Mouse (Mus musculus): Measurements from ENCODE around the gene Krt75.
"Not testable (repeated sequence)": the region's sequence is repeated elsewhere in the genome, so short reads cannot be mapped to it uniquely, and the experiment has no call there.

Krt75 gene

GRCm38 (mm10) chr15:101573796-101574345, at the start of gene Krt75:
Gene Krt75 (minus strand): TSS chr15:101573904.
- DNase-seq, result no peak

GRCm38 (mm10) chr15:101599123-101599522, 25.4 kb upstream of the Krt75 start:
- DNase-seq, result no peak

GRCm38 (mm10) chr15:101588216-101588615, 14.5 kb upstream of the Krt75 start:
- no peak for DNase-seq

- DNase-seq, result no peak
Observed at GRCm38 (mm10) chr15:101584456-101584855, 10.8 kb upstream of the Krt75 start.

GRCm38 (mm10) chr15:101583211-101583965, 9.7 kb upstream of the Krt75 start:
- DNase-seq, result no peak

- DNase-seq, result no peak
Observed at GRCm38 (mm10) chr15:101581701-101582100, 8.0 kb upstream of the Krt75 start.

- DNase-seq, result no peak
Observed at GRCm38 (mm10) chr15:101575506-101575905, 1.8 kb upstream of the Krt75 start.

- DNase-seq, result no peak
Observed at GRCm38 (mm10) chr15:101567780-101568179, 5.9 kb downstream of the Krt75 start.

GRCm38 (mm10) chr15:101562850-101563249, 10.9 kb downstream of the Krt75 start, which contains the start of gene Krt90:
Gene Krt90 (minus strand): TSS chr15:101562950.
- no peak for DNase-seq

- DNase-seq, result no peak
Observed at GRCm38 (mm10) chr15:101558034-101558646, 15.6 kb downstream of the Krt75 start.

GRCm38 (mm10) chr15:101553169-101553568, 20.5 kb downstream of the Krt75 start:
- DNase-seq, result peak; percentile 49

- no peak for DNase-seq
Observed at GRCm38 (mm10) chr15:101552188-101552587, 21.5 kb downstream of the Krt75 start.

GRCm38 (mm10) chr15:101550567-101550966, 23.1 kb downstream of the Krt75 start, which contains the start of gene Krt82:
Gene Krt82 (minus strand): TSS chr15:101550667.
- no peak for DNase-seq

- DNase-seq, result no peak
Observed at GRCm38 (mm10) chr15:101544478-101544877, 29.2 kb downstream of the Krt75 start.

- DNase-seq, result no peak
Observed at GRCm38 (mm10) chr15:101542543-101542942, 31.2 kb downstream of the Krt75 start.

GRCm38 (mm10) chr15:101538580-101538900, 35.2 kb downstream of the Krt75 start:
- DNase-seq, result no peak

- peak; percentile 11 for DNase-seq
Observed at GRCm38 (mm10) chr15:101537864-101538579, 35.7 kb downstream of the Krt75 start.

GRCm38 (mm10) chr15:101536054-101536850, 37.5 kb downstream of the Krt75 start:
- DNase-seq, result no peak

- DNase-seq, result no peak
Observed at GRCm38 (mm10) chr15:101532720-101533119, 41.0 kb downstream of the Krt75 start, which contains the start of gene Krt84. Gene Krt84 (minus strand): TSS chr15:101532820.

- peak; percentile 10 for DNase-seq
Observed at GRCm38 (mm10) chr15:101522556-101523232, 51.0 kb downstream of the Krt75 start.

GRCm38 (mm10) chr15:101519792-101520191, 53.9 kb downstream of the Krt75 start:
- DNase-seq, result peak; percentile 82

GRCm38 (mm10) chr15:101517161-101517560, 56.5 kb downstream of the Krt75 start, which contains the start of gene Gm49425:
Gene Gm49425 (minus strand): TSS chr15:101517261.
- DNase-seq, result not testable (repeated sequence)
